Mouse (Mus musculus) heart, adult 2 months (tissue): ENCODE results near the gene Igsf21.

Experiments used
- CTCF ChIP-seq: fragments of 200-600 bp; IDR thresholded peaks from 2 replicates; pipeline ENCODE4 v1.8.1; 2022; ENCODE audit warnings: antibody characterized with exemption, mild to moderate bottlenecking, moderate library complexity
- POLR2A ChIP-seq: fragments of 200-500 bp; IDR thresholded peaks from 2 replicates; pipeline ENCODE4 v1.6.1; 2011; ENCODE audit warnings: mild to moderate bottlenecking, low read depth, low read length, control low read depth; ENCODE audit not compliant: insufficient read depth

DNA sequence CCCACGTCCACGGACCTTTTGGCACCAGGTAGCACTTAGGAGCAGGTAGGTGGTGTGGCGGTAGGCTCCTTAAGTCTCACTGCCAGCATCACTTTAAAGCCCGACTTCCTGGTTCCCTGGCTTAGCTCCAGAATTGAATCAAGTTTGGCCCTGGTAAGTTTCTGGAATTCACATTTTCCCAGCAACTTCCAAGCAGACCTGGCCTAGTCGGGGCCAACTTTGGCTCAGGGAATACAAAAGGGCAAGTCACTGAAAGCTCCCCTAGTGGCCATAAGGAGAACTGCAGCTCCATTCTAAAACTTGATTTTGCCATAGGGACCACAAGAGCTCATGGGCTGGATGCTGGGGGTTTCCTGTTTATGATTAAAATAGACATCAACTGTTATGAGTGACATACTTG, 145.5 kb downstream of the Igsf21 start:
- TF ChIP-seq CTCF (peak; percentile 90), POLR2A (no peak)
